Mouse (Mus musculus) neural tube, embryonic 10.5 days (tissue): ENCODE measurements around the gene Dohh.
A peak's percentile ranks its signal among the peaks of the same experiment; 100 is the strongest.

Experiments used
- DNase-seq: peaks from one replicate; pipeline ENCODE4 v3.0.0-alpha.2; 2017; ENCODE audit warnings: low spot score; ENCODE audit errors: extremely low spot score

Gene Dohh

DNA sequence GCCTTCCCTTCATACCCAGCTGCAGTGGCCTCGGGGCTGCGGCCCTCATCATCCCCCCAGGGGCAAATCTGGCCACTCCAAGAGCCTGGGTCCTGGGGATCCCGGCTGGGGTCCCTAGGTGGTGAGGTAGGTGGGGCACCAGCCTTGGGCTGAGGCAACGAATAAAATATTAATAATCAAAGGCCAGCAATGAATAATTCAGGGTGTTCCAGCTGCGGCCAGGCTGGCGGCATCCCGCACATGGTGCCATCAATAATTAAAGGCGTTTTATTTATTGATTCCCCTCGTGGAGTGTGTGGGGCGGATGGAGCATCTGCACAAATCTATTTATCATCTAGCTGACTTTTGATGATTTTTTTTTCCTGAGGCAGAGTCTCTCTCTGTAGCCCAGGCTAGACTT is 19.3 kb downstream of the Dohh start:
- no peak for DNase-seq

DNA sequence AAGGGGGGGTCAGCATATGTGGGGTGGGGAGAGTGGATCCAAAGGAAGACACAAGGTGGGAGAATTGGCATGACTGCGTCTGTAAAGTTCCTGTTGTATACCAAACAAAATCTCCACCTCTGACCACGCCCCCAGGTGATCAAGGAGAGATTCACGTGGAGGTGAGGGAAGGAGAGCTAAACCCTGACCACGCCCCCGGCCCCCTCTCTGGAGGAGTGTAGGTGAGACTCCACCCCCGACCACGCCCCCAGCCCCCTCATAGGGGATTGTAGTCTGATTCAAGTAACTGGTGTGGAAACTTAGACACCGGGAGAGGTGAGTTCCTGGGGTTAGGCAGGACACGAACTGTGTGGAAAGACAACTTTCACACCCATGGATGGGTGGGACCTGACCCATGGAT is 19.9 kb downstream of the Dohh start:
- no peak for DNase-seq

DNA sequence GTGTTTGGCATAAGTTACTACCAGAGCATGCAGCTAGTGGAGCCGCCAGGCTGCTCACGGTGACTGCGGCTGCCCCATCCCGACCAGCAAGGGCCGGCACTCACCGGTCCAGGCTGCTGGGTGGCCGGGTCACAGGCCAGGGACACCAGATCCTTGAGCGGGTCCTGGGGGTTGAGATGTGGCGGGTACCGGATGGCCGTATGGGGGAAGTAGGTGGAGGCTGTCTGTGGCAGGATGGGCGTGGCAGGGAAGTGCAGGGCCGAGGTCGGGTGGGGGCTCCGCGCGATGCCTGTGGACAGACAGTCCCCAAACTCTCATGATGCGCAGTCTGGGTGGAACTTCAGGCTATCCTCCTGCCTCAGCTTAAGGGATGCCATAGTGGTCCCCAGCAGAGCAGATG is 20.5 kb downstream of the Dohh start:
- no peak for DNase-seq

DNA sequence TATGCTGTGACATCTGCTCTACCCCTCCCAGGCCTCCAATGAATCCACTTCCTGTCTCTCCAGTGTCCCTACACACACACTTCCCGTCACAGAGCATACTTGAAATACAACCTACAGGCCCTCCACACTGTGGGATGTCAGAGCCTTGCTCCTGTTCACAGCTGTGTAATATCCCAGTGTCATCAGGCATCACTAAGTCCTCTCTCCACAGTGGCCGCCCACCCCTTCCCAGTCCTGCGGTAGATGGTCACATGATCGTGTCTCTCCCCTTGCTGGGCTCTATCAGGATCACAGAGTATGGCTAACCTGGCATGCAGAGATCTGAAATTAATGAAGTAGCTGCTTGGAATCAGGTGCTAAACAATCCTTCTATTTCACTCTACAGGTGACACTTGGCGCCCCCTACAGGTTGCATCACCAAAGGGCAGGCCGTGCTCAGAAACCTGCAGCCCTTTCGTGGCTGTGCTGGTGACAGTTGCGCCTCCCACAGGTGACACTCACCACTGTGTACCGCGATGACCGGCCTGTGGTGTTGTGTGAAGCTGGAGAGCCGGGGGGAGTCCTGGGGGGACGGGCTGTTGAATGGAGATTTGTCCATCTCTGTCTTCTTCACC is 21.5 kb downstream of the Dohh start:
- DNase-seq, result no peak

DNA sequence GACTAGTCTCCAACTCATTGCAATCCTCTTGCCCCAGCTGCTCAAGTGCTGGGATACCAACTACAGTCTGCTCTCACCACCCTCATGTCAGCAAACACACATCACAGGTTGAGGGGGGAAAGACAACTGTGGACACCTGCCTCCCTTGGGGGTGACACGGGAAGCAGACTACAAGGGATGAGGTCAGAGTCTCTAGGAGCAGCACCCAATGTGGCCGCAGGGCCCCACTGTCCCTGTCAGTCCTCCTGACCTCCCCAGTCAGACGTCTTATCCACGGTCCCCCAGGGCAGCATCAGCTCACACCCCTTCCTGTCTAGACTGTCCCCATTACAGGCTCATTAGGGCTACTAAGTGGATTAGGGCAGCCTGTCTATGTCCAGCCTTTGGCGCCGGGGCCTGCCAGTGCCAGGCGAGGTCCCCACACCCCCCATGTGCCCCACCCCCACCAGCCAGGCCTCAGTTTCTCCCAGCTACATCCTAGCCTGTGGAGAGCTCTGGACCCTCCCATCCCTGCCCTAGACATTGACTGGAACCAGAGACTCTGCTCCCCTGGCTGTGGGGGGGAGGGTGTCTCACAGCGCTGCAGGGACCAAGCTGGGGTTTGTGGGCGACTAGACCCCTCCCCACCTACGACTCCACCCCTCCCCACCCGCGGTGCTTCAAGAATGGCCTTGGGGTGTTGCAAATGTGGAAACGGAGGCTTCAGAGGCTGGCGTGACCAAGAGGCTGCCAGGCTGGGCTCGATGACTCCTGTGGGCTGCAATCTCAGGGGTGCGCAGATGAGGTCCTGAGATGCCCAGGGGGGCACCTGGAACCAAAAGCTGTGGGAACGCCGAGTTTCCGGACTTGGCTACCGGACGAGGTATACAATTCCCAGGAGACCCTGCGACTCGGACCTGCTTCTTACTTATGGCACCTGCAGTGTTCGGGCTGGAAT is 22.5 kb downstream of the Dohh start:
- DNase-seq, result no peak

DNA sequence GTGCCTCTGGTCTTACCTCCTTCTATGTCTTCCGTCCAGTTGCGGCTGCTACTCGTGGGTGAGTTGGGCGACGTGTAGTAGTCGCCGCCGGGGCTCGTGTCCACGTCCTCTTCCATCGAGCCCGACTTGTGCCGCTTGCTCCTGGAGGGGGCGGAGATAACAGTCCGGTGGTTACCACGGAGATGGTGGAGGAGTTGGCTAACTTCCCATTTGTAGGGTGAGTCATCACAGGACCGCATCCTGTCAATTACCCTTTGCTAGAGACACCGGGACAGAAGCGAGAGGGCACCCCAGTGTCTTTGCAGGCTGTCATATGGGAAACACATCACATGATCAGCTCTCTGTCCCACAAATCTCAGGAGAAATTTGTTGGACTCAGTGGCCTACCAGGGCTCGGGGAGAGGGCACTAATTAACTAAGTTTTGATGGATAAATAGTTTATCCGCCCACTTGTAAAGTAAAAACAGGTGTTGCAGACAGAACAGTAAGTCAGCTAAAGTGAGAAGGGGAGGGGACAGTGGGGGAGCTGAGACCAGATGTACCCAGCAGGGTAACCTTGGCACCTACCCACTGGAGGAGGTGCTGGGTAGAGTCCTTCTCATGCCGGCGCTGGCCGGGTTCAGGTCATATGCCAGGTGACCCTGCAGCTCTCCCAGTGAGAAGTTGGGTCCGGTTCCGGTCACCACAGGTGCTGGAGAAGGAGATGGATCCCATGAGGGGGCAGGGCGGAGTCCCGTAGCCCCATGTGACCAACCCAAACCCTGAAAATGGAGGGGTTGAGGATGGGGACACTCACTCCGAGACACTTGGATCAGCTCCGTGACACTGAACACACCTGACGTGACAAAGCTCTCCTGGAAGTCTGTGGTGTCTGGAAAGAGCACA is 23.6 kb downstream of the Dohh start:
- DNase-seq, result no peak

DNA sequence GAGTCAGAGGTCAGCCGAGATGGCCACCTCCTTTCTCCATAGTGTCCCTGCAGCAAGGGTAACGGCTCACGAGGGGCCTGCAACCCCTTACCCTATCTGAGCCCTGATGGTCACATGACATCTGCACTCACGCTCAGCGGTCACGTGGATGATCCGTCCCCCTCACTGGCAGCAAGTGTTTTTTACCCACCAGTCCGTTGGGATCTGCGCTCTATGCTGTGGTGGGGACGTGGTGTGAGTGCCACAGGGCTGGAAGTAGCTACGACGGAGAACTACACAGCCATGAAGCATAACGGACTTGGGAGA is 24.1 kb downstream of the Dohh start:
- no peak for DNase-seq

DNA sequence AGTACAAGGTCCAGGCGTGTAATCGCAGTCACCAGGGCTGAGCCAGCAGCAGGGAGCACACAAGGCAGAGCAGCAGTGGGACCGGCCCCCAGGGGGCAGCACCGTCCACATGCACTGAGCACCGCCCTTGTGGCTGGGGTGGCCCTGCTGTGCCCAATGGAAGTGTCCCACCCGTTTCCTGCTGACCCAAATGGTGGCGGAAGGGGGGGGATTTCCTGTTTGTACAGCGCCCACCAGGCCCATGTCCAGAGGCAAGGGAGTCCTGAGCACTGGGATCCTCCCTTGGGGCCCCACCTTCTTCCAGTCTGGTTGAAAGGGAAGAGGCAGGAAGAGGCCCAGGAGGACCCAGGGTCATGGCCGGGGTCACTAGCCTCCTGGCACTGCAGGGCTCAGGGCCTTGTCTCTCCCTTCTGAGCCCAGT is 24.7 kb downstream of the Dohh start:
- DNase-seq, result peak; percentile 81

DNA sequence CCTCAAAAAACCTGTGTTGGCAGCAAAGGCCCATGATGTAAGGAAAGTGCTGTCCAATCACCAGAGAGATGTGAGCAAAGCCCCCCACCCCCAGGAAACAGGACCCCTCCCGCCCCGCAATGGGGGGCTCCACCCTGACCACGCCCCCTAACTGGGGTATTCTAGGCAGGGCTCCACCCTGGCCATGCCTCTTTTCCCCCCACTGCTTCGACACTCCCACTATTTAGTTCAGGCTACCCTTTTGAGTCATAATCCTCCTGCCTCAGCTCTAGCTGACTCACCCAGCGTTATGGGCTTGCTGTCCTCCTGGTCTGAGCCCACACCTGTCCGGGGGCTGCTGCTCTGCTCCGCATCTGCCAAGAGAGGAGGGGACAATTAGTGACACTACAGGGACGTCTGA is 25.1 kb downstream of the Dohh start:
- no peak for DNase-seq

DNA sequence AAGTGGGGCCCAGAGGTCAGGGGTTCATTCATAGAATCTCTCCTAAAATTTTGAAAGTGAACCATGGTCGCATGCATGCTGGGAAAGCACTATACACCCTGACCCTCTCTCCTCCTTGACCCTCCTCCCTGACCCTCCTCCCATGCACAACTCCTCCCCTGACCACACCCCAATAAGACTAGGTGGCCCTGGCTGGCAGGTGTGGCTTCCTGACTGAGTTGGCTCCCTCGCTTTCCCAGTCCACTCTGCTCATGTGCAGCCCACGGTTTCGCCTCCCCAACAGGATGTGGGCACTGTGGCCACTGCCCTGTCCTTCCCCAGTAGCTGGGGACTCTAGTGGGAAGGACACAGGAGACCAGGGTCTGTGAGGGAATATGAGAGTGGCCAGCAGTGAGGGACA is 26.1 kb downstream of the Dohh start:
- no peak for DNase-seq

DNA sequence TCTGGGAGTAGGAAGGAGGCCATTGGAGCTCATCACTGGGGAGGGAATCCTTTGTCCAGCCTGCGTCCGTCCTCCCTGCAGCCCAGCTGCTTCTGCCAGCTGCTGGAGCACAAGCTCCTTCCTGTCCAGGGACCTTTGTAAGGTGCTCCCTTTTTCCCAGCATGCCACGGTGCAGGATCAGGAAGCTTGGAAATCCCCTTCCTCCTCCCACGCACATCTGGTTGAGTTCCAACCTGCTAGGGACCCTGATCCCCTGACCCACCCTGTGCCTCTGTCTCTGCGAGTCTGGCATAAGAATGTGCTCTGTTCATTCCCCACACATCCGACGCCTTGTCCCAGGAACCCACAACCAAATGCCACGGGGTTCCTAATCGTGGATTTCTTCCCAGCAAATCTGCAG is 26.8 kb downstream of the Dohh start:
- no peak for DNase-seq

DNA sequence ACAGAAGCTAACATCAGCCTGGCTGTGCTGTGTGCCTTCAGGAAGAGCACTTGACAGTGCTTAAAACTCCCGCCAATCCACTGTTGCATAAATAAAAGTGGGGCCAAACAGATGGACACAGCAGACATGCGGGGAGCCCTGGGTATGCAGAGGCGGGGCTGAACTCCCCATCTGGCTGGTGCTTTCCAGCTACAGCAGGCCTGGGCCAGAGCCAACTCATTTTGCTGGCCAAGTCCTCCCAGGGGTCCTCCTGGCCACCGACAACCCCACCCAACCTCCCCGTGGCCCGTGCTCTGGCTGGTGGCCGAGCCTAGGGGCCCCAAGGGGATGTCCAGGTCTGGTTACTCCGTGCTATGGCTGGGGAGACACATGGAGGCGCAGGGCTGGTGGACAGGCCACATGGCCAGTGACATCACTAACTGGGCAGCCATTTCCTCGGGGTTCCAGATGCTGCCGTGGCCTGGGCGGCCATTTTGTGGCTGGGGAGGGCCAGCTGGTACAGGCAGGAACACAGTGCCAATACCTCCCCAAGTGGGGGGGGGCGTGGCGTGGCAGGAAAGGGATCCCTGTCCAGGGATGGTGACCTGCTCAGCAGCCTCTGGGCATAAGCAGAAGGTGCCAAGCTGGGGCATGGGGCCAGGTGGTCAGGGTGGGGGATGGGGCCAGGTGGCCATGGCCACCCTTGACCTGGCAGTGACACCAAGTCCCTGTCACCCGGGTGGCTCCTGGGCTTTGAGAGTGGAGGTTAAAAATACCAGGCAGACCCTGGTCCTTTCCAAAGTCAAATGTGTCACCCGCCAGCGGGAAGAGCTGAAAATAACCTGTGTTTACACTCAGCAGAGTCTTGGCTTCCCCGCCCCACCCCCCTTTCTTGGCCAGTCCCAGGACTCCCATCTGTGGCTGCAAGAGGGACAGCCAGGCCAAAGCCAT is 27.5 kb downstream of the Dohh start:
- no peak for DNase-seq

DNA sequence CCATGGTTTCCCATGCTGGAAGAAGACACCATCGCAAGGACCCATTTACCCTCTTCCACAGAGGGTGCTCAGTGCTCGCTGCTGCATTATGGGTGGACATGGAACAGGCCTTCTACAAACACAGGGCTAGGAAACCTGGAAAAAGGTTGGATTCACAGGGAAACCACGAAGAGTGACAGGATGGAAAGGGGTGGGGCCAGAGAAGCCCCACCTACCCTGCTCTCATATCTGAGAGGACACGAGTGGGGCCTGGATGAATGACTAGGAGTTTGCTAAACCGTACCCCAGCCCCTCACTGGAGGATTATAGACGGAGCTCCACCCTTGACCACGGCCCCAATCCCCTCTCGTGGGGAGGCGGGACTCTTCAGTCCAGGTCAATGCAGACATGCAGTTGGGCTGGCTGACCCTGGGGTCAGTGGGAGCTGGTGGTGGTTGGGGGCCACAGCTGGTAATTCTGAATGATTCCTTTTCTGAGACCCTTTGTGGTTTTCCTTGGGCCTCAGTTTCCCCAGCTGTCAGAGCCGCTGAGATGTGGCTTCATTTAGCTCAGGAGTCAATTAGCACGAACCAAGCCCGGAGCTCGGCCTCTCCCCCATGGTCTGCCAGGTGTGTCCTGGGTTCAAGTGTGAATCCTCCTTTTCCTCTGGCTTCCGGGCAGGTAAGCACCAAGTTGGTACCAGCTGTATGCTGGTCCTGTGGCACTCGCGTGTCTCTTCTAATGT is 28.5 kb downstream of the Dohh start:
- no peak for DNase-seq

DNA sequence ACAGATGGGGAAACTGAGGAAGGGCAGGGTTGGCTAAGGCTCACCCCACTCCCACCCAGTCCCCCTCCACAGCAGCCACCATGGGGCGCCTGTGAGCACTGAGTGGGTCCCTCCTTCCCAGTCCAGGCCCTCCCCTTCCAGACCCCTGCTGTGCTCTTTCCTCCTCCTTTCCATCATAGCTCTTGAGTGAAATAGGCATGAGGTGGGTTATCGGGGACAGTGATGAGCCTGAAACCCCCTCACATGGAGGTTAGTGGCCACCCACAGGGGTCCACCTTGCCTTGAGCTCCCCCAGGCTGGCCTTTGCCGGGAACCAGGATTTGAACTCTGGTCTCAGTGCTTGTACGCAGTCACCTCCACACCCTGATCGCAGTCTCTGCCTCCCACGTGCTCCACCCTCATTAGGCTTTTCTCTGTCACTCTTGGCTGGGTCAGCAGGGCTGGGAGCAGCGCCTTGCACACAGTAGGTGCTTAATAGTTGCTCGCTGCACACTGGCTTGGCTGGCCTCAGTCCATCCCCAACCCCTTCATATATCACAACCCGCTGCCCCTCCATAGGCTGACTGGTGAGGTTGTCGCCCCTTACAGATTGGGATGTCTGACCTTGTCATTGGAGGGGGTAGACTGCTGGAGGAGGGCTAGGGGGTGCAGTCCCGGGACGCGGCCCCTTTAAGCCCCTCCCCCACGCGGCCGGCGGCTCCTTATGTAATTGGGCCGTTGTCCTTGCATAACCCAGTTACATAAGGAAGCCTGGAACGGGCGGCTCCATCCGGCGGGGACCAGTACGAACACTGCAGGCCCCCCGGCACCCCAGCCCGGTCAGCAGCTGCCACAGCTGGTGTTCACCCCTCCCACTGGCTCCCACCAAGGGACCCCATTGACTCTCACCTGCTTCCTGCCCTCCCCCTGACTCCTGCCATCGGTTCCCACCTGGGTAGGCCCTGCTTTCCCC is 29.4 kb downstream of the Dohh start:
- DNase-seq, result no peak

DNA sequence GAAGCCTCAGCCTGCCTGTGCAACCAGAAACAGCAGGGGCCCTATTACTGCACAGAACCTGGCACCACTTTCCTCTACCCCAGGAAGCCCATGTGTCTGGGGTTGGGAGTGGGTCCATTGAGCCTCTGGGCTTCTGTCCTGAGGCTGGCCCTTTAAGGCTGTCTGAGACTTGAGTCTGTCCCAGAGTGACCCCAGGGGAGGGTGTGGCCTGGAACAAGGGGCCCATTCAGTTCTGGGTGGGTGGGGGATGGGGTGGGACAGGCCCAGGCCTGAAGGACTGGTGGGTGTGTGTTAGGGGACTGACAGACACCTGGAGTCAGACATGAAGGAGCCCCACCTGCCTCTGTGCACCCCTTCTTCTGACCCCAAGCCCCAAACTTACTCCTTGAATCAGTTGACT is 30.5 kb downstream of the Dohh start:
- no peak for DNase-seq

DNA sequence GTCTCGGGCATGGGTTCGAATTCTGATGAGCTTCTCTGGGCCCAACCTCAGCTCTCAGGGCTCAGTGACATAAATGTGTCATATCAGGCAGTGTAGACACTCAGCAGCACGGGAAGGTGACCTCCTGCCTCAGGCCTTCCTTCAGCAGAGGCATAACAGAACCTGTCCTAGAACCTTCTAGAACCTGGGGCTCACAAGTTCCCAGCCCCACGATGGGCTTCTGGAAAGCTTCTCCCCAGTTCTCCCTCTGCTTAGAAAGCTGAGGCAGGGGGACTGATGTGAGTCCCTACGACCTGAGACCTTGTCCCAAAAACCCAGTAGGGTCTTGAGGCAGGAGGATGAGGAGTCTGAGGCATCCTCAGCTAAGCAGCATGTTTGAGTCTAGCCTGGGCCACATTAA is 30.9 kb downstream of the Dohh start:
- no peak for DNase-seq

DNA sequence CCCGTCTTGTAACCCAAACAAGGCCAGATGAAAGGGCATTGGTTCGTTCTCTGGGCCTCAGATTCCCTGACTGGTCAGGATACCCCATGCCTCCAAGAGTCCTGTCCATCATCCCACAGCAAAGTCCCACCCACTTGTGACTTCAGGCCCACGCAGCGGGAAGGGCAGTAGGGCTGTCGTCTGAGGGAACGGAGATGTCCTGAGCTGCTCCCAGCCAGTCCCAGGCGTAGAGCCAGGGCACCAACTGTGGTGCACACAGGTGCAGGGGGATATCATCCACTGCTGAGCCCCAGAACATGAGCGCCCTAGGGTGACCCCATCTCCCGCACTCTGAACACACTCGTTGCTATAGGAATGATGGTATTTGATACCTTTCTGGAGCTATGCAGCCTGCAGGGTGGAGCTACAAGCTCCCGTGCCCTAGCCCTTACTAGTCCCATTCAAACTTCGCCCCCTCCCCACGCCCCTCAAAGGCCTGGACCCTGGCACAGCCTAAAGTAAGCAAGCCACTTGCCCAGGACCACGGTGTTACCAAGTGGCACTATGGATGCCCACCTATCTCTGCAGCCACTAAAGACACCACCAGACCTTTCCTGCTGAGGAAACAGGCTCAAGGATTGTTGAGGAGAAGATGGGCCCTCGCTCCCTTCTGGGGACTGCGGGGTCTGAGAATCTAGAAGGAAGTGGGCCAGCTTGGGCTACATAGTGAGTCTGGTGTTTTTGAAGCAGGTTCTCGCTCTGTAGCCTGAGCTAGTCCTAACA is 31.5 kb downstream of the Dohh start:
- DNase-seq, result no peak

DNA sequence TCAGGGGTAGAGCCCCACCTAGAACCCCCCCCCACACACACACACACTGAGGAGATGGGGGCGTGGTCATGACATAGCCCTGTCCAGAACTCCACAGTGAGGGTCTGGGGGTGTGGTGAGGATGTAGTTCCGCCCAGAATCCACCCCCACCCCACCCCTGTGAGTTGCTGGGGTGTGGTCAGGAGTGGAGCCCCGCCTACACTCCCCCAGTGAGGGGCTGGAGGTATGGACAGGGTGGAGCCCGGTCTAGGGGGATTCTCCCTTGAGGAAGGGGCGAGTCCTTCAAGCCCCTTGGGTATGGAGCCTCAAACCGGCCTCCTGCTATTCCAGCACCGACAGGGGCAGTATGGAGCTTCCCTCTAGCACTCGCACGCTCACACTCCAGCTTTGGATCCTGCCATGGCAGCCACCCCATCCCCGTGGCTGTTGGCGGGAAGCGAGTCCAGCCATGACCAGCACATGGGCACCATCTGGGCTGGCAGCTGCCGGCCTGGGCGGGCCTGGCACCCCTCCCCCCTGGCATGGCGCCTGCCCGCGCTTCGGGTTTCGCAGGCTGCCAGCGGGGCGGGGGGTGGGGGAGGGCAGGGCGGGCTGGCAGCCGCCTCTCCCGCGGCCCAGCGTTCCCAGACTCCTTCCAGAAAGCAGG is 32.5 kb downstream of the Dohh start:
- DNase-seq, result peak; percentile 76
